Mouse (Mus musculus): ENCODE data around the gene Gm11127.

GRCm38 (mm10) chr17:36027663-36028062 lies 30.5 kb downstream of the Gm11127 start:
- TF ChIP-seq POLR2A (IDR thresholded peaks at IDR 0.05; ENCODE audit: low read depth, low read length): no peak
- no peak for TF ChIP-seq CTCF (IDR thresholded peaks at IDR 0.05; ENCODE audit: borderline replicate concordance, insufficient read depth, low read length)
